Mouse (Mus musculus): ENCODE data around the gene Gm7879.
"Not testable (repeated sequence)": the region's sequence is repeated elsewhere in the genome, so short reads cannot be mapped to it uniquely, and the experiment has no call there.

Gm7879 gene

DNA sequence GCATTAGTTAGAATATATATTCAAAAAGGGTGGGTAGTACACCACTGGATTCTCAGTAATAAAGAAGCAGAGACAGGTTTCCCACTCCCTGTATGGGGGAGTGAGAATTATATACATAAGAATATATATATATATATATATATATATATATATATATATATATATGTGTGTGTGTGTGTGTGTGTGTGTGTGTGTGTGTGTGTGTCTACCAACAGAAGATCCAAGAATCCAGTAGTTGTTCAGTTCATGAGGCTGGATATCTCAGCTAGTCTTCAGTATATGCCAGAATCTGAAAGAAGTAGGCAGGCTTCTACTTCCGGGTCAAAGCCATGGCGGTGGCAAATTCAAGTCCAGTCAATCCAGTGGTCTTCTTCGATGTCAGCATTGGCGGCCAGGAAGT lies at the start of gene Gm7879:
Gm7879 (plus strand) TSS at position 301 of the 400 bp plus-strand sequence.
- DNase-seq (ENCODE audit: low spot score in 2 of 2) = not testable (repeated sequence)

DNA sequence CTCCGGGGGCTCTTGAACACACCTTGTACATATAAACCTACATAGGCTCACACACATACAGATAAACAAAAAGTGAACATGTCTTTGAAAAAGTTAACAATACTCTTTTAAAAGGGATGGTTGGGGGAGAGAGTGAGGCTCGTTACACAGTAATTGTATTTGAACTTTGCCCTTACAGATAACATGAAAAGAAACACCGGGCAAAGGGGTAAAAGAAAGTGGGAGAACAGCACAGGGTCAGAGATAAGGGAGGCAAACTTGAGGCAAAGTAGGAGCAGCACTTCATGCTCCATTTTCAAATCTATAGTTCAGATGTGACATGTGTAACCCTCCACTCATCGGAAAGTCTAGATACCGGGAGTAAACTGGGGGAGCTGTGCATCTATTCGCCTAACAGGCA lies 49.3 kb upstream of the Gm7879 start:
- no peak for DNase-seq (ENCODE audit: low spot score in 2 of 2)

DNA sequence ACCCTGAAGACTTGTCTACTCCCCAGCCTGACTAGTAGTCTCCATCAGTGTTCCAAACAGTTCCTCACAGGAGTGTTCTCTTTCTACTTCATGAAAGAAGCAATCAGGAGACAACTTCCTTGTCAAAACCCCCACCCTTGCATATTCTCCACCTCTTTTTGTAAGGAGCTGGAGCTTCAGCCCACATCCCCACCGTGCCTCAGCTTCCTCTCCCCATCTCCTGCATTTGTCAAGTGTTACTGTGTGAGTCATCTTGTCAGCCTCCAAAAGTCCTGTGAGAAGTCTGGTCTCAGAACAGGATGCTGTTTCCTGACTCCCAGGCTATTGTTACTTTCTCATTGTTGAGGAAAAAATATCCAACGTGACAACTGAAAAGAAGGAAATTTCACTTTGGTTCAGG lies 47.6 kb upstream of the Gm7879 start:
- no peak for DNase-seq (ENCODE audit: low spot score in 2 of 2)

DNA sequence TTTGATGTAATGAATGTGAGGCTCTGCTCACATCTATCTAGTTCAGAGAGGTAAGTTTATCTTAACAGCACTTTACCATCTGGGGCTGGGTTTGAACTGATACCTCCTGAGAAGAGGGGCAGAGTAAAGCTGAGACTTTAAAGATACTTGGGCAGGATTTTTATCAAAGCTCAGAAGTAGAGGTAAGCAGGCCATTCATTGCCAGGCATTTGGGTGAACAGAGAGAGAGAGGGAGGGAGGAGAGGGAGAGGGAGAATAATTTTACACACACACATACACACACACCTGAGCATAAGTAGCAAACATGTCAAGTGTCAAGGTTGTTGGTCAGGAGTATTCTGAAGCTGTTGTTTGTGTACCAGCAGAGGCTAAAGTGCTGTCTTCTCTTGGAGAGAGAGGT lies 44.7 kb upstream of the Gm7879 start, which contains the start of gene Cd38:
Cd38 (plus strand) TSS at position 301 of the 400 bp plus-strand sequence.
- DNase-seq (ENCODE audit: low spot score in 2 of 2) = no peak

DNA sequence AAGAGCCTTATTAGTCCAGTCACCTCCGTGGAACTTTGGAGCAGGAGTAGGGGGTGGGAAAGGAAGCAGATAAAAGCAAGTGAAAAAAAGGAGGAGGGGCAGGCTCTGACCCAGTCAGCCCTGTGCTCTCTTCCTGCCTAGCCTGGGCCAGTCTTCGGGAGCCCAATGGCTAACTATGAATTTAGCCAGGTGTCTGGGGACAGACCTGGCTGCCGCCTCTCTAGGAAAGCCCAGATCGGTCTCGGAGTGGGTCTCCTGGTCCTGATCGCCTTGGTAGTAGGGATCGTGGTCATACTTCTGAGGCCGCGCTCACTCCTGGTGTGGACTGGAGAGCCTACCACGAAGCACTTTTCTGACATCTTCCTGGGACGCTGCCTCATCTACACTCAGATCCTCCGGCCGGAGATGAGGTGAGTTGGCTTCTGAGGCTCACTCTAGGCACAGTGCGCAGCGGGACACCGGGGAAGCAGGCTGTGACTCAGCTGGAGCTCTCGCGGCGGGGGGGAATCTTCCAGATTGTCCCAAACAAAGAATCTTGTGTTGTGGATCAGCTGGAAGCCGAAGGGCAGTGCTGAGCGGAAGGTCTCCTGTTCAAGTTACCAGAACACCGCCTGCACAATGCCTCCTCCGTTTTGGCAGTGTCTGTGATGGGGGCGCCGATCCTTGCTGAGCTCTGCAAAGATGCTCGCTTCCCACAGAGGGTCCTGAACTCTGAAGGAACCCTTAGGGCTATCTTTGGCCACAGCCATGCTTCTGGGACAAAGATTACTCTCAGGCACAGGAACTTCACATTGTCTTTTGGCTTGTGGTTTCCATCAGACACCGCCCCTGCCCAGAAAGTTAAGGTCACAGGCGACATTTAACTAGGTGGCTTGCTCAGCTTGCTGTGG lies 44.0 kb upstream of the Gm7879 start:
- peak; percentile 70 to 72 for DNase-seq (ENCODE audit: low spot score in 2 of 2)

DNA sequence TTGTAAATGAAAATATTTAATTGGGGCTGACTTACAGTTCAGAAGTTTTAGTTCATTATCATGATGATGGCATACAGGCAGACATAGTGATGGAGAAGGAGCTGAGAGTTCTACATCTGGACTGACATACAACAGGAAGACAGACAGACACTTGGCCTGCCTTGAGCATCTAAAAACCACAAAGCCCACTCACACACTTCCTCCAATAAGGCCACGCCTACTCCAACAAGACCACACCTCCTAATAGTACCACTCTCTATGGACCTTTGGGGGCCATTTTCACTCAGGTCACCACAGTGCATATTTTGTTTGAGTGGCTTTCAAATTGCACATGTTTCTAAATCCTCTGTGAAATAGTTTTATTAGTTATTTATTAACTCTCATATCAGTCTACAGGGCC lies 41.1 kb upstream of the Gm7879 start:
- DNase-seq (ENCODE audit: low spot score in 2 of 2) = peak; percentile 70 to 79

DNA sequence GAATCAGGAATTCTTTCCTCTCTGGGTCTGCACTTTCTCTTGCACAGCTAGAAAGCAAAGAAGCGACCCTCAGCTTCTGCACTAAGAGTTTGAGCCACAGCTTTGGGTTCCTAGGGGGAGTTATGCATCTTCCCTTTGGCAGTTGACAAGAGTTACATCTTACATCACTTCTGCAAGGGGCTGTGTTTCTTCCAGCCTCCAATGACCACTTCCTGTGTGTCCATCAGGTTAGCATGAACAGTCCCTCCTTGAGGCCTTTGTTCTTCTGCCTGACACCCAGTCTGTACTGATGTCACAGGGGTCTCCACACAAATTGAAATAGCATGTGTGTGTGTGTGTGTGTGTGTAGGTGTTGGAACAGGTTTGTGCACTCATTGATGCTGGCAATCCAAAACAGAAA lies 40.3 kb upstream of the Gm7879 start:
- no peak for DNase-seq (ENCODE audit: low spot score in 2 of 2)

DNA sequence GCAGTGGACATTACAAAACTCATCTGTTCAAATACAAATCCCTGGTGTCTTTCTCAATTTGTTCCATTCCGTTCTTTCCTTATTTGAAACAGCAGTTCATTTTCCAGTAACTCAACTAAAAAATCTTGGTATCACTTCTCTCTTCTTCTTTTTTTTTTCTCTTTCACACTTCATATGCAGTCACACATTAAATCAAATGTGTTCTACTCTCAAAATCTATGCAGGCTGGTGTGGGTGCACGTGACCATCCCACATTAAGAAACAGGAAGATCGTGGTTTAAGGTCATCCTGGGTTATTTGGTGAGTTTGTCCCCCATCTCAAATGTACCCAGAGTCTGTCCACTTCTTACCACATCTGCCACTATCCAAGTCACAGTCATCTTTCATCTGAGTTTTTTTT lies 30.9 kb upstream of the Gm7879 start:
- peak; percentile 77 to 79 for DNase-seq (ENCODE audit: low spot score in 2 of 2)

DNA sequence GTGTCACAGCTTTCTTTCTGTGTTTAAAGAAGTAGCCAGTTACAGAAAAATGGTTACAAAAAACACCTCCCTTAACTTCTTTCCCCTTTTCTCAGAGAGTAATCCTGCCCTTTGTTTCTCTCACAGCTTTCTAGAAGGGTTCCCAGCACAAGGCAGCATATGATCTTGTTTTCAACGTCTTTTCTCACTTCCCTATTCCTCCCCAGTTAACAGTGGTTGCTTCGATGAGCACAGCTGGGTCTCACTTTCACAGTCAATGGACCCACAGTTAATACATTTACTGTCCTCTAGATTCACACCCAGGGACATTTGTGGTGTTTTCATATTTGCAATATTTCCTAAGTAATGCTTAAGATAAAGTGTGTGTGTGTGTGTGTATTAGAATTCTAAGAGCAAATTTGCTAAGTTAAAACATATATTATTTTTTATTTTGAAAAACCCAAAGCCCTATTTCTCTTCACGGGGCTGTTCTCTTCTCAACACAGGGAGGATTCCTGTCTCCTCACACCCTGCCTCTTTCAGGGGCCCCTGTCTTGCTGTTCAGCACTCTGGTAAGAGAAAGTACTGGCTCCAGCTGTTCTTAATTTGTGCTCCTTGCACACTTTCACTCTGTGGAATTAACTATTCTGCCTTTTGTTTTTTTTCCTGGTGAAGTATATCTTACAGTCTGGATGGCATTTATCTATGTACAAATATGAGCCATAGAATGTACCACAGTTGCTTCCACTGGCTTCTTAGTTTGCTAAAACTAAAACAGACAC lies 27.7 kb upstream of the Gm7879 start:
- DNase-seq (ENCODE audit: low spot score in 2 of 2) = peak; percentile 80 to 86

DNA sequence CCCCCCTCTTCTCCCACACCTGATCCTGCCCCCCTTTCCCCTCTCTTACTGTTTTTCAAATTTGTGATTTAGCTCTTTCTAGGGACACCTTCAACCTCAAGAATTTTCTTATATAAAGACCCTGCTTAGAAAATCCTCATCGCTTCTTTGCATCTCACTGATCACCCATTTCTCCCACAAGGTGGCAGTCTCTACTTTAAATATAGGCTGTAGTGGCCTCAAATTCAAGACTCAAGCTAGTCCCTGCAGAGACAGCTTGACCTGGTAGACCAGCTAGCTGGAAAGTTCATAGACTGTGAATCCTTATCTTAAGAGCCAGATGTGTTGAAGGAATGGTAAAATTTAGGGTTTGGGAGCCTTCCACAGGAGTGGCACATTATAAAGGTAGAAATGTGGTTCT lies 20.6 kb upstream of the Gm7879 start:
- DNase-seq (ENCODE audit: low spot score in 2 of 2) = peak; percentile 54 to 69

DNA sequence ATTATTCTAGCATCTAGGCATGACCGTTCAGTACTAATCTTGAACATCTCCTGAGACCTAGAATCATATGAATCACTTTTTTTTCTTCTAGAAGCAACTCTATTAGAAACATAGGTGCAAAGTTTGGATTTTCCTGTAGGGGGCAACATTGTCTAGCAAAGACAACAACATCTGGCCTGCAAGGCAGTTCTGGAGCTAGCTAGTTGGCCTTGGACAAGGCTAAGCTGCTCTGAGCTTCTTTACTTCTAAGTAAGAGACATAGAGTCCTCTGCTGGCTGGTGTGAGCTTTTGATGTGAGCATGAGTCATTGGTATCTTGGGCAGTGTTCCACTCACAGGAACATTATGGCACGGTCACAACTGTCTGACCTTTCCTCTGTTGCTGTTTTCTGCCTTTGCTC lies 18.8 kb upstream of the Gm7879 start:
- peak; percentile 71 to 81 for DNase-seq (ENCODE audit: low spot score in 2 of 2)

DNA sequence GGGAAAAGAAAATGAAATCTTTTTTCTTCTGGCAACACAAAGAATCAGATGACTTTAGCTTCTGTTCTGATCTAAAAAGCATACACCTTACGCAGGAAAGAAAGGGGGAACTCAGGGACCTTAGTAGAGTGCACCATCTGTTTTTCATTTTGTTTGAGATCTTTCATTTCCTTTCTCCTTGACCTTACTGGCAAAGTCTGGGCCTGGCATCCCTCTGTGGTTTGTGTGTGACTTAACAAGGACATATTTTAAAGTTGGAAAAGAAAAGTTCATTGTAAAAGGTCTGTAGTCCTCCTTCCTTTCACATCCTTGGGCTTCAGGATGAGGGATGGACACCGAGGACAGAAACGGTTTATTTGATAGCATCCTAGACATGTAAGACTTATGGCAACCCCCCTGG lies 17.0 kb upstream of the Gm7879 start:
- DNase-seq (ENCODE audit: low spot score in 2 of 2) = no peak

DNA sequence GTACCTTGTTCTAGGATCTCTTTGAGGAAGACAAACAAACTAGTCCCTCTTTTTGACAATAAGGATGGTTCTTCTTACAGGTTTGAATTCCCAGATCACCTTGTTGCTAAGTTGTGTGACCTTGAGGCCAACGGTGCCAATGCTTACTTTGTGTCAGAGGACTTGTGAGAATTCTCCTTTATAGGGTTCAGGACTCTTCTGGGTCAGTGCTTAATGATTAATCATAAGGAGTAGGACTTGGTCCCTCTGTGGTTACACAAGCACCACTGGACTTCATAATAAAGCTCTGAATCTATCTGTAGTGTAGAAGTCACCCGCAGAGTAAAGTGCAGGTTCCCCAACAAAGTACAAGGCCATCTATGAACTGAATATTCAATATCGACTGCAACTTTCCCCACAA lies 8.3 kb upstream of the Gm7879 start:
- no peak for DNase-seq (ENCODE audit: low spot score in 2 of 2)

DNA sequence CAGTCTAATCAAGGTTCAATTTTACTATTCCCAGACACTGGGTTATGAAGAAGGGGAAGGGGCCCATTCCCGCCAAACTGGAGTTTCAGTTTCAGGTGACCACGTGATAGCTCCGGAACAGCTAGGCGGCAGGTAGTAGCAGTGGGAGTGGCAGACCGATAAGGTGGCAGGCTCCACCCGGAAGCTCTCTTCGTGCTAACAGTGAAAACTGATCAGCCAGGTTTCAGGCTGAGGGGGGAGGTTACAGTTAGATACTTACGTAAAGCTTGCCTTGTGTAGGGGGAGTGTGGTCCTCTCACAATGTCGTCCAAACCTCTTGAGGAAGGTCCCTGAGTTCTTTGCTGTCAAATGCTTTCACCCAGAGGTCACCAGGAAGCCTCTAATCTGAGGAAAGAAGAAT lies 3.7 kb upstream of the Gm7879 start:
- DNase-seq (ENCODE audit: low spot score in 2 of 2) = no peak

DNA sequence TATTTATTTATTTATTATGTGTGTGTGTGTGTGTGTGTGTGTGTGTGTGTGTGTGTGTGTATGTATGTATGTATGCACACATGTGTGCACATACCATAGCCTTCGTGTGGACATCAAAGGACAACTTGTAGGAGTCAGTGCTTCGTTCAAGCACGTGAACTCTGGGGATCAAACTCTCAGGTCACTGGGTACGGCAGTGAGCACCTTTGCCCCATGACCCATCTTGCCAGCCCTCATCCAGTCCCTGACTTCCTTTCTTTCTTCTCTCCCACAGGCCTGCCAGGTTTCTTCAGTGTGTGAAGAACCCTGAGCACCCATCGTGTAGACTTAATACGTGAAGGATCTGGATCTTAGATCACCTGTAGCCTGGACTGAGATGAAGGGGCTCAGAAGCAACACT lies 2.9 kb upstream of the Gm7879 start:
- DNase-seq (ENCODE audit: low spot score in 2 of 2) = no peak

DNA sequence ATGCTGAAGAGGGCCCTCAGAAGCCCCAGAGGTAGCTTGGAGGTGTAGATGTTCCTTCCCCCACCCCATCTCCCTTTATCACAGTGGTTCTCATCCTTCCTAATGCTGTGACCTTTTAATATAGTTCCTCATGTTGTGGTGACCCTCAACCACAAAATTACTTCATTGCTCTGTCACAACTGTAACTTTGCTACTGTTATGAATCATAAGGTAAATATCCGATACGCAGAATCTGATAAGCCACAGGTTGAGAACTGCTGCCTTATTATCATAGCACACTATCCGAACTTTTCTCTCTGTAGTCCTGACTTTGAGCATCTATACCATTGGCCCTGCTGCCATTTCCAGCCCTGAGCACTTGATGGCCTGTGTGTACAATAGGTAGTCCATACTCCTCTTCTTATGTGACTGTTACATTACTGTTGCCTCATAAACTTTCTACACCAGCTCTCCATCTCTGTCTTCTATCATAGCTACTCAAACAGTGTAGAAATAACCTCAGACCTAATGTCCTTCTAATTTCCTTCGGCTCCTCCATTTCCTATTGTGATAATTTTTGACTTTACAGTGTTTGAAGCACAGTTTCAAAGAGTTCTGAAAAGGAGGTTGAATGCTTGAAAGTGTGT lies 2.4 kb downstream of the Gm7879 start:
- DNase-seq (ENCODE audit: low spot score in 2 of 2) = no peak

DNA sequence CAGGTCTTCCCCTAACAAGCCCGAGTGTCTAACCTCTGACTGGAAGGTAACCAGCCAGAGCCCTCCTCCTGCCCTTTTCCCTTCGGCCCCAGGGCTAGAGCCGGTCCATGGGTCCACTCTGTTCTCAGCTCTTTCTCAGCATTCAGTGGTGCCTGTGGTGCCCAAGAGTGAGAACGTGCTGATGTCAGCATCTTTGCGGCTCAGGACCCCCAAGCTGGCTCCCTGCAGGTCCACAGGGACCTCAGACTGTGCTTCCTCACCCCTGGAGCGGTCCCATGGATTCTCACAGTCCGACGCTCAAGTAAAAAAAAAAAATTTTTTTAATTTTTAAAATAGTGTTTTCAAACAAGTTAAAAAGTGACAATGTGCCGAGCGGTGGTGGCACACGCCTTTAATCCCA lies 8.9 kb downstream of the Gm7879 start:
- DNase-seq (ENCODE audit: low spot score in 2 of 2) = no peak

DNA sequence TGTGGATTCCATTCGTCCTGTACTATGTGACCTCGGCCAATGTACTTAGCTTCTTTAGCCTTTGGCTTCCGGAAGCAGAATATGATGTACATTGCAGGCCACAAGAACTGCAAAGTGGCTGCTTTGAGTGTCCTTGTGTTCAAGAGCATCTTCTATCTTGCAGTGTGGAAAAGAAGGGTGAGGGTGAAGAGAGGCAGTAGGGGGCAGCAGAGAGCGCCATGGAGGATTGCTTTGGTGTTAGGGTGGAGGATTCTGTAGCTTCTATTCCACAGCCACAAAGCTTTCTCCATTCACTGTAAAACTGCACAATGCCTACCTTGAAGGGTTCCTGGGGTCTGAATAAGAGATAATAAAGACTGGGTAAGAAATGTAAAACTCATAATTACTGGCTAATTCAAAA lies 11.0 kb downstream of the Gm7879 start:
- DNase-seq (ENCODE audit: low spot score in 2 of 2) = peak; percentile 63 to 76

DNA sequence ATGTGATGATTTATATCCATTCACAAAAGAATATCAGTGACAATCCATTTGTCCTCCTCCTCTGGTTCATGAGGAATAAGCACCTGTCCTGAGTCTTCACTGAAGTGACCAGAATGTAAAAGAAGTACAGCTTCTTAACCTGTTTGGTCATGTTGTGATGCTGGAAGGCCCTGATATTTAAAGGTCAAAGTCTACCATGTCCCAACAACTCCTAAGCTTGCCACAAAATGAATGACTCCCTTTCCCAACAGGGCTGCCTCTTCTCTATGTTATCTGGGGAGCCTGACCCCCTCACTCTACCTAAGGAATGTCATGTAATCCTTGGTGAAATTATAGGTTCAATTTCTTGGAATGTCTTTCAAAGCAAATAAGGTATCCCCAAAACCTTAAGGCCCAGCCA lies 14.8 kb downstream of the Gm7879 start:
- DNase-seq (ENCODE audit: low spot score in 2 of 2) = no peak

DNA sequence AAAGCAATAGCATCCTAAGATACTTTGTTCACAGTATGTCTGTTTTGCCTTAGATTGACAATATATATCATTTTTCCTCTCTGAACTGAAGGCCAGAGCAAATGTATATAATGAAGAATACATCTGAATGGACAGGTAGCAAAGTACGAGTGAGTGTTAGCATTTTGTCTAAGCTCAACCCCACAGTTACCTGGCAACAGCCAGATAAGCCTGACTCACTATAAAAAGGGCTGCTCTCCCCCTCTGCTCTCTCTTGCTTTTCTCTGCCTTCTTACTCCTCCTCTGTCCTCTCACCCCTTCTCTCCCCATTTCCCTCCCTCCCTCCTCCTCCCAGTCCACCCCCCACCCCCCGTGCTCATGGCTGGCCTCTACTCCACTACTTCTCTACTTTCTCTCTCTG lies 20.3 kb downstream of the Gm7879 start:
- DNase-seq (ENCODE audit: low spot score in 2 of 2) = no peak

DNA sequence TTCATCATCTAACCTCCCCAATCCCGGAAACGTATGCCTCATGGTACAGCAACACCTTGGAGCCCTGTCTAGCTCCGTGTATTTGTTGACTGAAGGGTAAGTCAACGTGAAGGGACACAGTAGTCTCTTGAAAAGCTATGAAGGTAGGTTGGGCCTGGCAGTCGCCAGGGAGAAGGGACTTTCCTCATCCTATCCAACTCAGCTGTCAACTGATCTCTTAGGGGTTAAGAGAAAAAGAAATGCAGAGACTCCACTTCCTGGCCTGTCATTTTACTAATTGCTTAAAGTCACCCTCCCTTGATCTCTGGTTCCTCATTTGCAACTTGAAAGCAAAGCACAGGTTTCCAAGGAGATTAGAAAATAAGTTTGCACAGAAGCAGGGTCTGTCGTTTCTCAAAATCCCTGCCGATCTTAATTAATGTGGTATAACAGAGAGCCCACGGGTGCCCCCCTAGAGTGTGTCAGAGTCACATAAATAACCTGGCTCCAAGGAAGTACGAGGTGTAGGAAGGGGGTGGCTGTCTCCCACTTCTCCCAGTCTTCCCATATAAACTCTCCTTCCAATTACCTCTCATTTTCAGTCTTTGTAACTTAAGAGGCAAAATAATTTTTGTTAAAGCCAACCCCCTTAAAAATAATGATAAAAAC lies 34.5 kb downstream of the Gm7879 start:
- DNase-seq (ENCODE audit: low spot score in 2 of 2) = peak; percentile 45 to 65
